Mouse (Mus musculus) spleen, embryonic (tissue): ENCODE data around the gene Btbd6.

ENCODE experiments used
- CTCF ChIA-PET: fragments of 350-600 bp; sonication (Branson Sonifier 250); formaldehyde crosslinking; loops from one replicate; lab custom pipeline; 2022; lab: Charles Lee

Btbd6 gene

GRCm38 (mm10) chr12:112952926-112953565 is 23.2 kb upstream of the Btbd6 start:
- CTCF ChIA-PET, result no interaction called here

- CTCF ChIA-PET, result interaction anchor here (0.6 kb wide), 1 partner anchor 1487 kb away, joined by 3 read pairs; no protein-coding TSS in a partner anchor
These were observed 20.5 kb upstream of the Btbd6 start for GRCm38 (mm10) chr12:112955800-112956199.

- CTCF ChIA-PET, result no interaction called here
These were observed 18.0 kb upstream of the Btbd6 start for GRCm38 (mm10) chr12:112958303-112958702.

GRCm38 (mm10) chr12:112959421-112959820 is 16.9 kb upstream of the Btbd6 start:
- CTCF ChIA-PET, result interaction anchor here (0.7 kb wide), 1 partner anchor 9 kb away, joined by 3 read pairs; no protein-coding TSS in a partner anchor

GRCm38 (mm10) chr12:112961428-112961827 is 14.9 kb upstream of the Btbd6 start:
- CTCF ChIA-PET, result no interaction called here

- CTCF ChIA-PET, result no interaction called here
These were observed 14.4 kb upstream of the Btbd6 start for GRCm38 (mm10) chr12:112961872-112962271.

GRCm38 (mm10) chr12:112965783-112966182 is 10.5 kb upstream of the Btbd6 start:
- CTCF ChIA-PET, result no interaction called here

GRCm38 (mm10) chr12:112968943-112969342 is 7.3 kb upstream of the Btbd6 start:
- CTCF ChIA-PET, result interaction anchor here (1.2 kb wide), 1 partner anchor 9 kb away, joined by 3 read pairs; no protein-coding TSS in a partner anchor

GRCm38 (mm10) chr12:112969616-112970015 is 6.7 kb upstream of the Btbd6 start:
- CTCF ChIA-PET, result interaction anchor here (0.6 kb wide), 2 partner anchors 29 to 153 kb away, joined by 3 read pairs; no protein-coding TSS in a partner anchor

GRCm38 (mm10) chr12:112974736-112975135 is 1.5 kb upstream of the Btbd6 start:
- CTCF ChIA-PET, result no interaction called here

- CTCF ChIA-PET, result interaction anchor here (0.6 kb wide), 1 partner anchor 31 kb away, joined by 5 read pairs; no protein-coding TSS in a partner anchor
These were observed 874 bp downstream of the Btbd6 start for GRCm38 (mm10) chr12:112977156-112977555.

- CTCF ChIA-PET, result interaction anchor here (0.6 kb wide), 1 partner anchor 632 kb away, joined by 4 read pairs; no protein-coding TSS in a partner anchor
These were observed 5.7 kb downstream of the Btbd6 start for GRCm38 (mm10) chr12:112982031-112982430.

GRCm38 (mm10) chr12:112985346-112985745 is 9.1 kb downstream of the Btbd6 start:
- CTCF ChIA-PET, result no interaction called here

GRCm38 (mm10) chr12:112987877-112988276 is 11.6 kb downstream of the Btbd6 start:
- CTCF ChIA-PET, result interaction anchor here (0.6 to 0.9 kb wide), 2 partner anchors 12 to 36 kb away, joined by 3 to 4 read pairs; partner anchors contain the start of gene Btbd6

- CTCF ChIA-PET, result interaction anchor here (0.7 kb wide), 1 partner anchor 187 kb away, joined by 4 read pairs; no protein-coding TSS in a partner anchor
These were observed 14.6 kb downstream of the Btbd6 start for GRCm38 (mm10) chr12:112990706-112991405.

GRCm38 (mm10) chr12:112991444-112991843 is 15.2 kb downstream of the Btbd6 start:
- CTCF ChIA-PET, result no interaction called here

- CTCF ChIA-PET, result no interaction called here
These were observed 17.9 kb downstream of the Btbd6 start for GRCm38 (mm10) chr12:112994153-112994552.

GRCm38 (mm10) chr12:112999569-113000293 is 23.4 kb downstream of the Btbd6 start:
- CTCF ChIA-PET, result no interaction called here

GRCm38 (mm10) chr12:113000294-113001132 is 24.2 kb downstream of the Btbd6 start, which contains the start of gene Brf1:
Brf1 (minus strand) TSS chr12:113000704.
- CTCF ChIA-PET, result interaction anchor here (0.5 kb wide), 2 partner anchors 58 to 101 kb away, joined by 3 to 11 read pairs; no protein-coding TSS in a partner anchor

GRCm38 (mm10) chr12:113001133-113001474 is 24.8 kb downstream of the Btbd6 start:
- CTCF ChIA-PET, result interaction anchor here (0.5 kb wide), 2 partner anchors 58 to 100 kb away, joined by 3 to 11 read pairs; no protein-coding TSS in a partner anchor
